Mouse (Mus musculus) kidney, postnatal 4 days (tissue): ENCODE measurements around the gene Scaf4.
"Not testable (repeated sequence)": the region's sequence is repeated elsewhere in the genome, so short reads cannot be mapped to it uniquely, and the experiment has no call there.

ENCODE experiments used
- DNase-seq, 2 experiments: peaks; one replicate each; pipeline ENCODE4 v3.0.0; 2021; ENCODE audit warnings: mixed read lengths in 2 of 2

Gene Scaf4

DNA sequence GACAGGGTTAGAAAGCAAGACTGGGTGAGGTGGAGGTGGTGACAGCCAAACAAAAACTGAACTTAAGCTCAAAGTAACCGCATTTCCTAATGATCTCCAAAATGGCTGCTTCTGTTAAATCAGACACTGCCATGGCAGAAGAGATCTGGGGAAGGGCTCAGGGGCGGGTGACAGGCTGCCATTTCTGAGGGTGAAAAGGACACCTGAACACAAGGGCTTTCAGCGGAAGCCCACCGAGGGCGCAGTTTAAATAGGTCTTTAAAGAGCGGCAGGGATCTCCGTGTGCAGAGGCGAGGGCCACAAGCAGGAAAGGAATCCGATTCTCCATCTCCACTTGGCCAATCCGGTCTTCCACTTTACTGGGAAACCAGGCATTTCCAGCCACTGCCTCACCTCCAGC lies 50.6 kb downstream of the Scaf4 start:
- no peak for DNase-seq

DNA sequence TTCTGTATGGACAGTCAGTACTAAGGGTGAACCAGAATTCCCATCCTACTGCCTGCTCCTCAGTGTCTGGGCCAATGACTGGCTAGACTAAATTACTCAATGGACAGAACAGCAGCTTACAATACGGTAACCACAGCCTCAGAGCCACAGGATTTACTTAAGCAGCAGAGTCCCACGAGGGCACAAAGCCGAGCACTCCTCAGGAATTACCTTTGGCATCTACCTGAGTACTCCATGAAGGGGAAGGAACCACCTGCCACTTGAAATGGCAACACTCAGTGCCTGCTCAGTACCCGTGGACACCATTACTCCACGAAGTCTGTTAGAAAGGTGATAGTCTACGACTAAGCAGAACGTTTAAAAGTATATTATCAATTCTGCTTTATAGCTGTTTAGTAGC lies 53.0 kb downstream of the Scaf4 start:
- no peak for DNase-seq

DNA sequence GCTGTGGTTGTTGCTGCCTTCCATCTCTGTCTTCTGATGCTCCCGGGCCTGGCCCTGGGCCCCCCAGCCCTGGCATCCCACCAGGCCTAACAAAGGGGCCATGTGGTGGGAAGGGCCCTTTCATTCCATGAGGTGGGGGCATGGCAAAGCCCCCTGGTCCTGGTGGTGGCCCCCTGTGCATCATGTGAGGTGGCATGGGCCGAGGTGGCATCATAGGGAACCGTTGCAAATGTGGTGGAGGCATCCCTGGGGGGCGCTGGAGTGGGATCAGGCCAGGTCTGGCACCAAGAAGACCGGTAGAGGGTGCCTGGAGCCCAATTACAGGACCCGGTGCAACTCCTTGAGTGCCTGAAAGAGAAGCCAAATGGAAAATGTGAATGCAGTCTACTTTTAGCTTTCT lies 54.4 kb downstream of the Scaf4 start:
- DNase-seq = no peak

DNA sequence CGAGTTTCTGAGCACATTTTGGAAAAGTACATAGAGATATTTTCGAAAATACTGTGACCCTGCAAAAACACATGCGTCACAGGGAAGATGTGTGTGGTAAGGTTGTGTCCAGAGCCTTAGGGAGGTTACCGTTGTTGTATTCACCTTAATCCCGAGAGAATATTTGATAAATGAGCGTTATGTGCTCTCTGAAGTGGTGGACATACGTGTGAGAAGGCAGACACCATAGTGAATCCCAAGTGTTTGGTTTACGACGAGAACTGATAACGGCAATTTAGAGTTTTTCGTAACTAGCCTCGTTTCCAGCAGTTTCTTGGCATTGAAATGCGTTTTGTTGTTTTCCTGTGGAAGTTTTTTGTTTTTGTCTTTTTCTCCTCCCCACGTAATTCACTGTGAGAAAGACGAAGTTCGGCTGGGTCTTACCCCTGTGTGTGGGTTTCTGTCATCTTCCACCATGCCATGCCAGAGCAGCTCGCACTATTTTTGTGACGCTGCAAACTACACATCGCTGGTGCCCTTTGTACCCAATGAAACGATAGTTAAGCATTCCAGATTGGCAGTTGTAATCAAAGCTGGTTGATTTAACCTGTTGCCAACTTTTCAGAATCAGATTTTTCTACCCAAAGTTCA lies 62.7 kb downstream of the Scaf4 start:
- no peak for DNase-seq

DNA sequence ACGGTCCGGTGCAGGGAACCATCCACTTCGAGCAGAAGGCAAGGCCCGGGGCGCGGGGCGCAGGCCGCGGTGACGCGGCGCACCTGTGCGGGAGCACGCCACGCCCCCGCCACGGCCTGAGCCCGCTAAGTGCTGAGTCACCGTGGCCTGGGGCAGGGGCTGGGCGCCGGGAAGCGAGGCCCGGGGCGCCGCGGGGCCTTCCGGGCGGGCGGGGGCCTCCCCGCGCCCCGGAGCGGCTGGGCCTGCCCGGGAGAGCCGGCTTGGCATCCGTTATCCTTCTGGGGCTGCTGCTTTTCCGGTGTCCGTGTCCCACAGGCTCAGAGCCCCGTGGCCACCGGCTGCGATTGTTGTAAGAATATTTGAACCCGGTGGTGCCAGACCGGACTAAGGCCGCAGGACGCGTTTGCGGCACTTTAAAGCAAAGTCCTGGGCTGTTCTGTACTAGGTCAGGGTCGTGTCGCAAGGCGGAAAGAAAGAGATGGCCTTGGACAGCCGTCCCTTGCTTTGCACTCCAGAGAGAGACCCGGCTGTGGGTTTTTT lies 63.3 kb downstream of the Scaf4 start:
- DNase-seq = no peak

DNA sequence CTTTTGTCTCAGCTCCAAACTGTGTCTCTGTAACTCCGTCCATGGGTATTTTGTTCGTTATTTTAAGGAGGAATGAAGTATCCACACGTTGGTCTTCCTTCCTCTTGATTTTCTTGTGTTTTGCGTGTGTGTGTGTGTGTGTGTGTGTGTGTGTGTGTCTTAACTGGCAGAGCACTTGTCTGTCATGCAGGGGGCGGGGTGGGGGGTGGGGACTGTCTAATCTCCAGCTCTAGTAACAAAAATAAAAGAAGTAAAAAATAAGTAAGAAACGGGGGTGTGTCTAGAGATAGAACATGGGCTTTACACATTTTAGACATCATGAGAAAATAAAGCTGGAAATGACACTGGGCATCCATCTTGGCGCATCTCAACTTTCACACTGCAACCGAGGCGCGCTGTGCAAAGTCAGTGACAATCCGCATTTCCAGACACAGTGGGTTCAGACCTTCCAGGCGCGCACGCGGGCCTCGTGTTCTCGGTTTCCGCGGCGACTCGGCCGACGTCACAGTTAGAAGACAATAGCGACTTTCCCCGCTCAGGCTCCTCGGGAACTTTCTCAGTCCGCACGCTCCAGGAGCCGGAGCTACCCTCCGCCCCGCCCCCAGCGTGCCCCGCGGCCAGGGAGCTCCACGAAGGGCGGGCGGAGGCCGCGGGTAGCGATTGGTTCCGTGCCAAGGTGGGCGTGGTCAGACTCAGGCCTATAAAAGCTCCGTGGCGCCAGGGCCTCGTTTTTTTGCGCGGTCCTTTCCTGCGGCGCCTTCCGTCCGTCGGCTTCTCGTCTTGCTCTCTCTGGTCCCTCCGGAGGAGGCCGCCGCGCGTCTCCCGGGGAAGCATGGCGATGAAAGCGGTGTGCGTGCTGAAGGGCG lies 64.0 kb downstream of the Scaf4 start, which contains the start of gene Sod1:
TSS of gene Sod1 (plus strand) at position 729 of the 866 bp plus-strand sequence.
- DNase-seq = peak; percentile 98 to 99

DNA sequence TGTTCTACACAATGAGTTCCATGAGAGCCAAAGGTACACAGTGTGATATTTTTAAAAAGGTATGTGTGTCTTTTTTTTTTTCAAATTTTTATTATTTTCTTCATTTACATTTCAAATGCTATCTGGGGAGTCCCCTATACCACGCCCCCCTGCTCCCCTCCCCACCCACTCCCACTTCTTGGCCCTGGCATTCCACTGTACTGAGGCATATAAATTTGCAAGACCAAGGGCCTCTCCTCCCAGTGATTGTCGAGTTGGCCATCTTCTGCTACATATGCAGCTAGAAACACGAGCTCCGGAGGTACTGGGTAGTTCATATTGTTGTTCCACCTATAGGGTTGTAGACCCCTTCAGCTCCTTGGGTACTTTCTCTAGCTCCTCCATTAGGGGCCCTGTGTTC lies 64.9 kb downstream of the Scaf4 start:
- not testable (repeated sequence) for DNase-seq

DNA sequence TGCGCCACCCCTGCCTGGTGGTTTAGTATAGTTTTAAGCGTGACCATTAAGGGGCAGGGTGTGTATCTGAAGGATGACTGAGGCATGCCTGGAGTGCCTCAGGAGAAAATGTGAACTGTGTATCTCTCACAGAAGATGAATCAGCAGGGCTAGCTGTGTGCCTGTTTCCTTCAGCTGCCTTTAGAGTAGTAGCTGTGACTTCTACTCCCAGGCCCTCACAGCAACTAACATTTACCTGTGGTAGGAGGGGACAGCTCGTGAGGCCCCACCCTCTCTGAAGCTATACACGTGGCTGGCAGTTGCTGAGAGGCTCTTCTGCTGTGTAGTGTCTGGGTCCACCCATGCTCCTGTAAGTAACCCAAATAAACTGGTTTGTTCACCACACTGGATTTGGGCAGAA lies 66.4 kb downstream of the Scaf4 start:
- DNase-seq = no peak

DNA sequence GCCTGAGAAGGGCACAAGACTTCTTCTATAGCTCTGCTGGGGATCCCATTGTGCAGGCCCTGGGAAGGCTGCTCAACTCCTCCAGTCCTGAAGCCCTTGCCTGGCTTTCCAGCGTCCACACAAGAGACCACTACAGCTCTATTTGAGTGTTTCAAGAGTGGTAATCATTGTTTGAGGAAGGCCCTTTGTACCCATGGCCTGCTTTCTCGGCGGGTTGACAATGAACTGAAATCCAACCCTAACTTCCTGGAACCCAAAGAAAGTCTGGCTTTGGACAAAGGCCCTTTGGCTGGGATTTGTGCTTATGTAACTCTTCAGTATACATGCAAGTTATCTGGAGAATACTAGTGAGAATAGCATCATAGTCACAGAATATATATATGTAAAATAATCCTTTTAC lies 66.9 kb downstream of the Scaf4 start:
- DNase-seq = no peak

DNA sequence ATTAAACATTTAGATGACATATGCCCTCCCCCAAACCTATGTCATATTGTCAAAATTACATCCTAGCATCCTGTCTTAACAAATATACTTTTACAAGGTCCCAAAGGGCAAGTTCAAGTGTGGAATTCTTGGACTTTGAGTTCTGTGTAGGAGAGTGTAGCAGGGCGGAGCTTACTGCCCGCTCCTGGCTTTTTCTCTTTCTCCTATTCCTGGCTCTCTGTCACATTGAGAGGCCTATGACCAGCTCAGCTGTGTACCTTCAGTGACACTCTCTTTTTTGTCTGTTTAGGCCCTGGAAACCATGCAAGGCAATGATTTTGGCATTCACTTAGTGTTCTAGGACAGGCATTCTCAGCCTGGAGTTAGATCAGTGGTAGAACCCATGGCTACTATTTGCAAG lies 67.9 kb downstream of the Scaf4 start:
- no peak for DNase-seq

DNA sequence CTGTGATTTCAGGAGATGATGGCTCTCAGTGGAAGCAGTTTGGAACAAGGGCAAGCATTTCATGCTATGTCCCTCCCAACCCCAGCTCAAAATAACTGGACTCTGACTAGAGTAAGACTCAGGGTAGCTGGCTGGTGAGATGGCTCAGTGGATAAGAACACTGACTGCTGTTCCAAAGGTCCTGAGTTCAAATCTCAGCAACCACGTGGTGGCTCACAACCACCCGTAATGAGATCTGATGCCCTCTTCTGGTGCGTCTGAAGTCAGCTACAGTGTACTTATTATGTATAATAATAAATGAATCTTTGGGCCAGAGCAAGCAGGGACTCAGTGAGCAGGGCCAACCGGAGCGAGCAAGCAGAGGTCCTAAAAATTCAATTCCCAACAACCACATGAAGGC lies 68.4 kb downstream of the Scaf4 start:
- DNase-seq = not testable (repeated sequence)

DNA sequence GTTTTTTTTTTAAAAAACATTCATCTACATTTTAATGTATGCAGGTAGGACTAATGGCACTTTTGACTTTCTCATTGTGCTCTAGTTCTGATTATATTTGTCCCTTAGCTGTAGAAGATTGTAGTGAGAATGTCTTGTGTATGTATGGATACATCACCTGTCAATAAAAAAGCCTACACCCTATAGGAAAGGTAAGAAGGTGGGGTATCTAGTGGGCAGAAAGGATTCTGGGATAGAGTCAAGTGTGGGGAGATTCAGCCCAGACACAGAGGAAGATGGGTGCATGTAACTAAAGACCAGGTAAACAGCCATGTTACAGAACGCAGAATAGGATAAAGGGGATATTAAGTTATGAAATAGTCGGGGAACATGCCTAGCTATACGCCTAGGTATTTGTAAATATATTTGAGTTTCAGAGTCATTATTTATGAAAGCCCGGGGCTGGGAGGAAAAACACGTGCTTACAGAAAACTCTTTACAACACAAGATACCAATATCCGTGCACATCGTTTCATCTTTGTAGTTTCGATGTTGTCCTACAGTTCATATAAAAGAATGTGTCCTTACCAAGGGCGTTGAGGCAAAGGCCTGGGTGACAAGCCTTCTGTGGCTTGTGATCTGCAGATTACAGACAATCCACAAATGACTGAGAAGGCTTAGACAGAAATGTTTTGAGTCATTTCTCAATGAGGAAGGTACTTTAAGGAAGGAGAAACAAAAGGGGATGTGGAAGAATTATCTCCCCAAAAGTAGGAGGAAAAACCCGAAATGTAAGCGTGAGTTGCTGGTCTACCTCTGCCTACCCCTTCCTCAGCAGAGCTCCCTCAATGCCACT lies 69.4 kb downstream of the Scaf4 start:
- no peak for DNase-seq

DNA sequence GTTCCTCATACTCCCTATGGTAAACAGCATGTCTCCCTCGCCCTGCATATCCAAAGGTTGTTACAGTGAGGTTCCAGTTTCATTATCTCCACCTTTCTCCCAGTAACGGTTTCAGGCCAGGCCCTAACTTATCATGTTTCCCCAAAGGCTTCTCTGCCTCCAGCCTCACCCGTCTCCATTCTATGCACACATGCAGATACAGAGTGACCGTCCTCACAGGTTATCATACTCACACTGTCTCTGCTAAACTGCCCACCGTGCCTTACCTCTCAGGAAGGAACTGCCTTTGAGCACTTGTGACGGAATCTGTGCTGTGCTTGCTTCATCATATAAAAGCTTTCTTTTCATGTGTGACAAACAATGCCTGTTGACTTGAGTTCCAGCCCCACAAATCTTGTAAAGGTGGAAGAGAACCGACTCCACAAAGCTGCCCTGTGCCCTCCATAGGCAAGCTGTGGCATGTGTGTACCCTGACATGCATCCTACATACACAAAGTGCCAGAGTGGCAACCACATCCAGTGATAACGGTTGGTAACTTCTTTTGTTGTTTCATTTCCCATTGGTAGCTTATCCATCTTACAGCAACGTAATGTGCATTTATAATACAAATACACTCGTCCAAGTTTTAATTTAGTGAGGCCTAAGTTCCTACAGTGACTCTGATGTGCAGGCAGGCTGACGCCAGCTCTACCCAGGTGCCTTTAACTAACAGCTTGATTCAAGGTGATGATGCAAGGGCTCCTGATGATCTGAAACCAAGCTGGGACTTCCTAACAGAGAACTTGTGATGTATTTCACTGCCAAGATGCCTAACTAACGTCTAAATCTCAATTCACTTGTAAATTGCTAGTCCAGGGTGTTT lies 70.6 kb downstream of the Scaf4 start:
- no peak for DNase-seq

DNA sequence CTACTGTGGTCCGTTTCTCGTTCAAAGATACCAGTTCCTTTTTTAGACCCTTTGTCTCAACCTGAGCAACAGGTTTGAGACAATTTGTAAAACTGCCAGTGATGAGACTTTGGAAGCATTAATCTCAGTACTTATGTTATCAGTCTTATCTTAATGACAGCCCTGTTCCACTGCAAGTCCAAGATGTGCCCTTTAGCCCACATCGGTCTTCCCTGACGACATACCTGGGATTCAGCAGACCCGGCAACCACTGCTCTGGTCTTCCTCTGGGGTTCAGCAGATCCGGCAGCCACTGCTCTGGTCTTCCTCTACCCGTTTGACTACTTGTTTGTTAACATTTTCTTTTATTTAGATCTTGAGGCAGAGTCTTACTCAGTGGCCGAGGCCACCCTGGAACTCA lies 72.5 kb downstream of the Scaf4 start:
- no peak for DNase-seq

DNA sequence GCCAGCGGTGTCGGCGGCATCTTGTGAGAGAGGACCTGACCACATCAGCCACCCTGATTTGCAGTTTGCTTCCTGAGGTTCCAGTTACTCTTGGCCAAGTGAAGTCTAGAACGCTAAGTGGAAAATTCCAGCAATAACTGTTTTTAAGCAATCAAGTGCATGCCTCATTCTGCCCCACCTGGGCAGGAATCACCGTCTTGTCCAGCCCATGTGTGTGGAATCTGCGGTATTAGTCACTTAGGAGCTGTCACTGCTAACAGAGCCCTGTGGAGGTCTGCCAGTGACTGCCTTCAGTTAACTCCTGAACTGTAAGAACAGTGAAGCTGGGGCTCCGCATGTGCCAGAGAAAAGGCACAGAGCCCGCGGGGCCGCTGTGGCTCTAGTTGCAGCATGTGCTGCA lies 73.6 kb downstream of the Scaf4 start:
- no peak for DNase-seq

DNA sequence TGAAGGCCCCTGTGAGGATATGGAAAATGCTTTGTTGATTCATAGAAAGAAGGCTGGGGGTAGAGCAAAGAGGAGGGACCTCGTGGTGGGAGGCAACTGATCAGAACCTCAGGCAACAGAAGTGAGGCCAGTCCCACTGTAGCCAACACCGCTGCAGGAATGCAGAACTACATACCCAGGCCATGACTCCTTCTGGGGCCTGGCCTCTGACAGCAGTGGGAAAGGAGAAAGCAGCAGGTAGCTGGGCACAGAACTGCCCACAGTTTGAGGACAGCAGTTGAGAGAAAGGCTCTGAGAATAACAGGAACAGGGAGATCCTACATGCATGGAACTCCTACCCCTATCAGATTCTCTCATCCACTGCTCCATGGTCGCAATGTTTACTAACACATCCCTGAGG lies 75.3 kb downstream of the Scaf4 start:
- no peak for DNase-seq

DNA sequence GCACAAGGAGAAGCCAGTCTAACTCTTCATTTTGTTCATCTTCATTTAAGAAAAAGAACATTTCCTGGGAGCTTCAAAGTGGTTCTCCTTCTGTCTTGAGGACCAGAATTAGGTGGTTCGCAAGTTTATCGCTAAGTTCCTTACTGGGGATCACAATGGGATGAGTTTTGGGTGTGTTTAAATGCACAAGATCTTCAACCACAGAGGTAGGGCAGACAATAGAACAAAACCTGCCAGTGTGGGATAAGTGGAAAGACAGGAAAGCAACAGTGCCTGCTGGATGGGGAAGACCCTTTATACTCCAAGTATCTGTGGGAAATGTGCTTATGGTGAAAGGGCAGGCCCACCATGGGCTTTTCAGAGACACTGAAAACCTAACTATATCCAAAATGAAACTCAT lies 79.4 kb downstream of the Scaf4 start:
- no peak for DNase-seq

DNA sequence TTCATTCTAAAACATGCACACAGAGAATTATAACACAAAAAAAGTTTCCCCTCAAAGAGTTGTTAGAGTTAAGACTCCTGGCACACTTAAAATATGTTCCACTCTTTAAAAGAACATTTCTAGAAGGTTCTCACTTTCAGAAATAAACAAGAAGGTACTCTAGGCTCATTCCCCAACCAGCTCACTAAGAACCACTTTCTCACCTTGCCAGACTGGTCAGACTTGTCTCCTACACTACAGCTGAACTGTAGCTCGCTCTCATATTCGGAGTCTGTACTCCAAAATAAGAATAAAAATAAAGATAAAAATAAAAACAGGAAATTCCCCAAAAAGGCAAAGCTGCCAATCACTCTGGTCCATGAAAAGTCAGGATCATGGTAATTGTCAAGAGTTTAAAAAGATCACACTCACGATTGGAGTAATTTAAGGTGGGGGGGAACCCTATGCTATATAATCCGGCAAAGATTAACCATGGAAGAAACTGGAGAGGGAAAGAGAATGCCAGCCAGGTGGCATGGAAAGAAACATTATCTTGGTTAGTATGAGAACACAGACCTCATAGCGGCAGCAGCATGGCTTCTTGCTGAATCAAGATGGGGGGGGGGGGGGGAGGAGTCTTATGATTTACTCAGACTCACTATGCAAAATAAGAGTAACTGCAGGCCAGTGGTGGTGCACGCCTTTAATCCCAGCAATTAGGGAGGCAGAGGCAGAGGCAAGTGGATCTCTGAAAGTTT lies 80.9 kb downstream of the Scaf4 start:
- DNase-seq = no peak

DNA sequence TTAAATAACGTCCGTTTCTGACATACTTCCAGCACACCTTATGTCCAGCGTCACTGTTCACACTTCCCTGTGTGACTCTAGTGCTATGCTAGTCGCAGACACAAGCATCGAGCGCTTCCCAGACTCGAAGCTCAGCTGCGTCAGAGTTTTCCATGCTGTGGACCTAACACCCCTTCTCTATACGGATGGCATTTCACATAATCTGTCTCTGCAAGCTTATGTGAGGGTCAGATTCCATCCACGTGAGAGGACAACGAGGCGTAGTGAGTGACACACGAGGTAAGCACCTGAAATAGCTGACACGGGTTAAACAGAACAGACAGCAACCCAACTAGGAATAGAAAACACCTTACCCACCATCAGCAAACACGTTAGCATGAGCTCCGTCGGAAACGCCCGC lies 82.2 kb downstream of the Scaf4 start:
- no peak for DNase-seq

DNA sequence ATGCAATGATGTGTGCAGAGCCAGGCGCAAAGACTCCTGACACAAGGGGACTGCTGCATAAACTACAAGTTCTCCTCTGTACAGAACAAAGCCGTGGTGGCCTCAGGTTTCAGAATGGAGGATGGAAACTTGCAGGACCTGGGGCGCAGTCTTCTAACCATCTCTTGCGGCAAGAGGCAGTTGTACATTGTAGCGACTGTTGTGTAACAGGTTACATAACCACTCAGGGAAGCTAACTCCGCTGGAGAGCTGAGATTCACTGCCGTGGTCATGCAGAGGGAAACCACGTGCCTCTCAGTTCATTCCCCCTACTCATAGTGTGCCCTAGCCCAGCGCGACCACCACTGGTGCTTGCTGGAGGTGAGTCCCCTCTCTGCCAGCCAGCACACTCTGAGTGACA lies 85.1 kb downstream of the Scaf4 start:
- DNase-seq = no peak

DNA sequence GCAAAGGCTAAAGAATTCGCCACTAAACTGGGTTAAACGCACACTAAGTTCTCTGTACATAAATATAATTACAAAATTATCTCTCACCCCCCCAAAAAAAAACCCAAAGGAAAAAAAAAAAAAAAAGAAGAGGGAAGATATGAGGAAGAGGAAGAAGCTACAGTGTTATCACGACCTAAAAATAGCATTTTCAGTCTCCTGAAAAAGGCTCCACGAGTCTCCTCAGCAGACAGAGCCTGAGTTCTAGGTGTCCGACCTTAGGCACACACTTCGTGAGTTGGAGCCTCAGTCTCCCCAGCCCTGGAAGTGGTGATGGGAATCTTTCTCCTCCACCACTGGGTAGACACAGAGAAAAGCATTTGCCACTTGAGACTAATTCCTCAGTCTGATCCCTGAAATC lies 85.7 kb downstream of the Scaf4 start:
- DNase-seq = no peak
